In genomic region chr6:49269923-49270322, GRCm38 (mm10) we compare ENCODE assay signal across 7 mouse cellular contexts. TPM values are rescaled to one million over a fixed set of nuclear protein-coding genes. Genes with fewer than 3 reads are reported as not detected.
A peak's percentile ranks its signal among the peaks of the same experiment; 100 is the strongest.
DNase-seq lines count a peak whose midpoint lies in the region.

No protein-coding gene starts in this region.

- peak; percentile 43 for DNase-seq in heart, adult 11 months
- DNase-seq in heart, postnatal 25 days (ENCODE audit: low spot score), result no peak
- DNase-seq in right cerebral cortex, adult 18-20 months, result peak; percentile 17
- no peak for DNase-seq in right cerebral cortex, postnatal 4 days
- DNase-seq in Muller cell, postnatal 12 days (ENCODE audit: inconsistent ontology term), result peak; percentile 74
- DNase-seq in urinary bladder, postnatal 36 days (ENCODE audit: low spot score in 2 of 2), result no peak
- DNase-seq in gastrocnemius, adult 8-10 months (ENCODE audit: low spot score in 2 of 2), result no peak

- intact Hi-C loops in heart, postnatal 25 days (cut with DNase I), result loop anchor here (1.0 kb wide), 1 partner anchor 128 kb away; no protein-coding TSS in a partner anchor

RNA-seq across cellular contexts. Expression of gene Tra2a, which starts 6.1 kb away (rescaled TPM):
- total RNA-seq in heart, postnatal 25 days (2021), result 10 to 100 TPM; 24.8 to 34.4 TPM
- 10 to 100 TPM; 11.4 to 15.3 (median 14.3) TPM for total RNA-seq in gastrocnemius, adult 8-10 months (2022)

RNA-seq across cellular contexts. Expression of gene Ccdc126, which starts 49.2 kb away (rescaled TPM):
- 1 to 10 TPM; 4.2 to 4.5 TPM for total RNA-seq in heart, postnatal 25 days (2021)
- total RNA-seq in gastrocnemius, adult 8-10 months (2022), result 1 to 10 TPM; 1.6 to 2.2 (median 1.8) TPM

RNA-seq across cellular contexts. Expression of gene Igf2bp3, which starts 55.2 kb away (rescaled TPM):
- total RNA-seq in heart, postnatal 25 days (2021), result under 1 TPM; 0.34 to 0.36 TPM
- total RNA-seq in gastrocnemius, adult 8-10 months (2022), result under 1 TPM; 0.10 to 0.19 (median 0.16) TPM

Comparison
In these comparisons a context has a peak if more than half of its experiments do, and no peak if none do; other contexts are left out.
1. DNase-seq: peak in heart, adult 11 months (single experiment), right cerebral cortex, adult 18-20 months (single experiment) and Muller cell, postnatal 12 days (single experiment); none in heart, postnatal 25 days (single experiment), right cerebral cortex, postnatal 4 days (single experiment), urinary bladder, postnatal 36 days (0 of 2) and gastrocnemius, adult 8-10 months (0 of 2).